Mouse (Mus musculus) retina, postnatal 1 day (tissue): ENCODE data around the gene Gm3239.
A peak's percentile ranks its signal among the peaks of the same experiment; 100 is the strongest.
"Not testable (repeated sequence)": the region's sequence is repeated elsewhere in the genome, so short reads cannot be mapped to it uniquely, and the experiment has no call there.

Experiments
- DNase-seq: peaks from one replicate; pipeline ENCODE4 v3.0.0-alpha.2; 2012

Gm3239 gene

DNA sequence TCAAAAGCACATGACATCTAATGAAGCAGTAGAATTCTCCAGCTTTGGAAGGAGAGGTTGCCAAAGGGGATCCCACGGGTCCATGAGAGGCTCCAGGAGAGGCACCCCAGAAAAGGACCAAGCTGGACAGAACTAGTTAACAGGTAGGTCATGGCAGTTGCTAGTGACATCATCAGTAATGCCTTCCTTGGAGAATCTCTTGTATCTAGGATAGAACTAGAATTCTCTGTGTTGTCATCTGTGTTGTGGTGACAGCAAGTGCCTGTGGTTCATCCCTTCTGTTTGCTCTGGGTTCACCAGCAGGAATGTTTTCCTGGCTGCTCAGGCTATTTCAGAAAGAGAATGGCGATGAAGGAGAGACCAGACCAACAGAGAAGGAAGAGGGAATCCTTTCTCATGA, at the start of gene Gm3239:
Gm3239 (plus strand) TSS at position 301 of the 400 bp plus-strand sequence.
- not testable (repeated sequence) for DNase-seq

DNA sequence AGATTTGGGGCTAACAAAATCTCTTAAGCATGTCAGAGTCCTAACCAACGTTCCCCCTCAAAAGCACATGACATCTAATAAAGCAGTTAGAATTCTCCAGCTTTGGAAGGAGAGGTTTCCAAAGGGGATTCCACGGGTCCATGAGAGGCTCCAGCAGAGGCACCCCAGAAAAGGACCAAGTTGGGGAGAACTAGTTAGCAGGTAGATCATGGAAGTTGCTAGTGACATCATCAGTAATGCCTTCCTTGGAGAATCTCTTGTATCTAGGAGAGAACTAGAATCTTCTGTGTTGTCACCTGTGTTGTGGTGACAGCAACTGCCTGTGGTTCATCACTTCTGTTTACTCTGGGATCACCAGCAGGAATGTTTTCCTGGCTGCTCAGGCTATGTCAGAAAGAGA, 31.9 kb upstream of the Gm3239 start, which contains the start of gene Gm8159:
Gm8159 (plus strand) TSS at position 301 of the 400 bp plus-strand sequence.
- DNase-seq = not testable (repeated sequence)

DNA sequence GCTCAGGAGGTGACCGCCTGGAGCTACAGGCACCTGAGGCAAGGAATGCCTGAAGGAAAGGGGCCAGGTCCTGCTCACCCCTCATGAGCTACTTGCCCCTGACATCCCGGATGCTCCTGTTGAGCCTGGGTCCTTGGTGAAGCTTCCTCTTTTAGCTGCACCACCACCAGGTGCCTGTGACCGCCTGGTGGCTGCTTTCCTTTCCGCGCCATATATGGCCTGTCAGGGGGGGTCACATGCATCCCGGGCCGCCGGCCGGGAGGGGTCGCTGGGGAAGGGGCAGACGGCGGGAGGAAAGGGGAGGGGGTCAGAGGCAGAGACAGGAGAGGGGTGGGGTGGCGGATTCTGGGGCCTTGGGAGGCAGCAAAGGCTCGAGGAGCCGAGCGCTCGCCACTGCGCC, 14.7 kb upstream of the Gm3239 start:
- DNase-seq = peak; percentile 18

DNA sequence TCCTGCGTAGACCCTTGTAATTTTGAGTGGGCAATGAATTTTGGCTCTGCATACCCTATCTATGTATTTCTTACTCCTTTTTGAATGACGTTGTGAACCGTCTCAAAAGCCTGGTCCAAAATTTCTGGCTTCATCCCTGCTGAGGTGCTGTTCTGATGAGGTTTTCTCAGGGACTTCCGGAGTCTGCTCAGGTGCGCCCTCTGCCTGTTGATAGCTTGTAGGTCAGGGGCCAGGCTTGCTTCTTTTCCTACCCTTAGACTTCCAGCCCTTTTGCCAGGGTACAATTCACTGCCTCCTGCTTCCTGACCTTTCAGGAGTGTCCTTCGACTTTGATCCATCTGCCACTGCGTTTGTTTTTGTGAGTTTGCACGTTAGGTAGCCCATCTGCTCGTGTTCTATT, 13.7 kb upstream of the Gm3239 start:
- DNase-seq = not testable (repeated sequence)

DNA sequence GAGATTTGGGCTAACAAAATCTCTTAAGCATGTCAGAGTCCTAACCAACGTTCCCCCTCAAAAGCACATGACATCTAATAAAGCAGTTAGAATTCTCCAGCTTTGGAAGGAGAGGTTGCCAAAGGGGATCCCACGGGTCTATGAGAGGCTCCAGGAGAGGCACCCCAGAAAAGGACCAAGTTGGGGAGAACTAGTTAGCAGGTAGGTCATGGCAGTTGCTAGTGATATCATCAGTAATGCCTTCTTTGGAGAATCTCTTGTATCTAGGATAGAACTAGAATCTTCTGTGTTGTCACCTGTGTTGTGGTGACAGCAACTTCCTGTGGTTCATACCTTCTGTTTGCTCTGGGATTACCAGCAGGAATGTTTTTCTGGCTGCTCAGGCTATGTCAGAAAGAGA, 44.9 kb downstream of the Gm3239 start, which contains the start of gene Gm7876:
Gm7876 (plus strand) TSS at position 301 of the 400 bp plus-strand sequence.
- not testable (repeated sequence) for DNase-seq
